Mouse (Mus musculus) heart, adult 2 months (tissue): ENCODE measurements around the gene Hjurp. TPM values are rescaled to one million over a fixed set of nuclear protein-coding genes. Genes with fewer than 3 reads are reported as not detected.

Experiments
- DNase-seq, 2 experiments: peaks; one replicate each; pipeline ENCODE4 v3.0.0; 2021
- H3K27ac ChIP-seq: fragments of 200-600 bp; 2 replicates; pipeline ENCODE4 v1.8.1; 2022
- H3K27me3 ChIP-seq: fragments of 200-500 bp; 2 replicates; pipeline ENCODE4 v1.6.1; 2012; ENCODE audit warnings: mild to moderate bottlenecking, low read length, inconsistent platforms, mixed read lengths; ENCODE audit not compliant: control insufficient read depth, insufficient read depth
- H3K36me3 ChIP-seq: fragments of 200-500 bp; 2 replicates; pipeline ENCODE4 v1.6.1; 2012; ENCODE audit warnings: low read length, inconsistent platforms; ENCODE audit not compliant: control insufficient read depth, insufficient read depth
- H3K4me1 ChIP-seq: fragments of 200-500 bp; 2 replicates; pipeline ENCODE4 v1.6.1; 2011; ENCODE audit warnings: low read length; ENCODE audit not compliant: control insufficient read depth, insufficient read depth
- H3K4me3 ChIP-seq: fragments of 200-600 bp; 2 replicates; pipeline ENCODE4 v1.8.1; 2022
- H3K79me2 ChIP-seq: fragments of 200-500 bp; replicated peaks from 2 replicates; pipeline ENCODE4 v1.6.1; 2012; ENCODE audit warnings: mild to moderate bottlenecking, inconsistent platforms, low read length, moderate library complexity, mixed read lengths; ENCODE audit not compliant: control insufficient read depth, insufficient read depth
- H3K9ac ChIP-seq: fragments of 200-500 bp; 2 replicates; pipeline ENCODE4 v1.6.1; 2012; ENCODE audit warnings: low read depth, mild to moderate bottlenecking, control low read depth, inconsistent platforms, low read length, mixed read lengths
- CTCF ChIP-seq: fragments of 200-600 bp; IDR thresholded peaks from 2 replicates; pipeline ENCODE4 v1.8.1; 2022; ENCODE audit warnings: antibody characterized with exemption, mild to moderate bottlenecking, moderate library complexity
- EP300 ChIP-seq: fragments of 200-500 bp; IDR thresholded peaks from 2 replicates; pipeline ENCODE4 v1.6.1; 2011; ENCODE audit warnings: low read depth, low read length, control low read depth; ENCODE audit not compliant: insufficient read depth
- POLR2A ChIP-seq: fragments of 200-500 bp; IDR thresholded peaks from 2 replicates; pipeline ENCODE4 v1.6.1; 2011; ENCODE audit warnings: mild to moderate bottlenecking, low read depth, low read length, control low read depth; ENCODE audit not compliant: insufficient read depth
- WGBS: fragments of 180-500 bp; shearing (Covaris S2); methylation state at CpG from one replicate; pipeline ENCODE4 v1.1.7; 2018; 5-methylcytosine and 5-hydroxymethylcytosine counted together
- intact Hi-C: fragments of 180-260 bp; cut with DNase I; formaldehyde crosslinking; loops from one replicate; pipeline ENCODE4 v1.15.1; 2025
- polyA plus RNA-seq: library from polyadenylated mRNA; depleted of rRNA; stranded (reverse); fragments of >200 nt; gene quantifications from 2 replicates; pipeline ENCODE4 v1.2.3, GENCODE M21; 2012
- total RNA-seq, 2 experiments: library from RNA; stranded (reverse); gene quantifications; 2 replicates each; pipeline ENCODE4 v1.2.3; 2021

Hjurp gene
- total and polyA plus RNA-seq, 3 experiments: 8.7 to 23.9 (median 11.5) TPM

DNA sequence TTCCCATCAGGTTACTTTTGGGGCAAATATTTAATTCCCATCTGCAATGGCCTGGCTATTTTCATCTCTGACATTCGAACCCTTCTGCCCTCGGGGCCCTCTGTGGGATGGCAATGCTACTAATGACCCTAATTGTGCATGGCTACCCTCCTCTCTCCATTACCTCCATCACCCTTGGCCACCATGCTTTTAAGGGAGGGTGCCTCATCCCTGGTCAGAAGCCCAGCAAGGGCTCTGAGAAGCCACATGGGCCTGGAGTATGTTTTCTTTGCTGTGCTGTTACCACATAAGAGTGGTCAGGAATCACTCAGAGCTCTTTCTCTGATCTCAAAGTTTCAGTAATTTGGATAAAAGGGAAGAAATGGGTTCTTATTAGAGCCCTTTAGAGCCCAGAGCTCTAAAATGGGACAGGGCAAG lies 22.1 kb upstream of the Hjurp start:
- no peaks in the 10 kb centered on the region for H3K4me1 ChIP-seq

DNA sequence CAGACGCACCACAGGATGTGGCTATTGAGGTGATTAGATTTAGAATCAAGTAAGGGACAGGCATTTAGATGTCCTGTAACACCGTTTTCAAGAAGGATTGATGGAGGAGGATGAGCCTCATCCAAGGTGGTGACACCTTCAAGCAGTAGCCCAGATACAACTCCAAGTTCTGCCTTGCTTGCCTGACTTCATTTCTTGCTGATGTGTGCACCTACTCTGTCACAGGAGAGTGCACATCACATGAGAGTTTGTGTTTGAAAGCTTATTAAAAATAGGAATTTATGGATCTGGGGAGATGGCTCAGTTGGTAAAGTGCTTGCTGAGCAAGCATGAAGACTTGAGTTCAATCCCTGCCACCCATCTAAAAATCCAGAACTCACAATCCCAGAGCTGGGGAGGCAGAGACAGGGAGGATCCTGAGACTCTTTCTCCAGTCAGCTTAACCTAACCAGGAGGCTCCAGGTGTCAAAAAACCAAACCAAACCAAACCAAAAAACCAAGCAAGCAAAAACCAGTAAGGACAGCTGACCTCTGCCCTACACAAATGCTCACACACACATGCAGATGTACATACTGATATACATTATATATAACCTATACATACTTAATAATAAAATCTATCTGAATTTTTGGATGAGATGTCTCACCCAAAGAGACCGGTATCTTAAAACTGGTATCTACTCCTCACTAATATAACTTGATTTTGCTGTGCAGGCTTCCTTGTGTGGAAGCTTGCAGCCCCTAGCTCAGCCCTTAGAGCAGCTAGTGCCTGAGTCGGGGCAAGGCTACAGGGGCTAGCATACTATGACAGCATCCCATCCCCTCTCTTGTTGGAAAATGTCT lies 21.5 kb upstream of the Hjurp start:
- intact Hi-C loops: no loop called here
- Histone ChIP-seq H3K9ac (no peak overlapping the region), H3K27me3 (no peaks in the 10 kb centered on the region), H3K36me3 (no peaks in the 10 kb centered on the region), H3K79me2 (no peaks in the 10 kb centered on the region), H3K4me3 (no peak overlapping the region), H3K27ac (no peak overlapping the region), H3K4me1 (no peaks in the 10 kb centered on the region)
- 50% methylated on average over 4 of the region's 4 CpGs for WGBS
- DNase-seq: no peak
- TF ChIP-seq POLR2A (no peak), EP300 (no peak), CTCF (no peak)

More for the DNA sequence above, 22.1 kb upstream of the Hjurp start:
- Histone ChIP-seq H3K27ac (no peak overlapping the region), H3K4me3 (no peak overlapping the region), H3K79me2 (no peaks in the 10 kb centered on the region), H3K36me3 (no peaks in the 10 kb centered on the region), H3K27me3 (no peaks in the 10 kb centered on the region), H3K9ac (no peak overlapping the region)
- peak in 1 of 2 experiments; percentile 25 for DNase-seq
- intact Hi-C loops: no loop called here
- TF ChIP-seq EP300 (no peak), CTCF (no peak), POLR2A (no peak)
- WGBS: 65% methylated on average over 2 of the region's 2 CpGs

DNA sequence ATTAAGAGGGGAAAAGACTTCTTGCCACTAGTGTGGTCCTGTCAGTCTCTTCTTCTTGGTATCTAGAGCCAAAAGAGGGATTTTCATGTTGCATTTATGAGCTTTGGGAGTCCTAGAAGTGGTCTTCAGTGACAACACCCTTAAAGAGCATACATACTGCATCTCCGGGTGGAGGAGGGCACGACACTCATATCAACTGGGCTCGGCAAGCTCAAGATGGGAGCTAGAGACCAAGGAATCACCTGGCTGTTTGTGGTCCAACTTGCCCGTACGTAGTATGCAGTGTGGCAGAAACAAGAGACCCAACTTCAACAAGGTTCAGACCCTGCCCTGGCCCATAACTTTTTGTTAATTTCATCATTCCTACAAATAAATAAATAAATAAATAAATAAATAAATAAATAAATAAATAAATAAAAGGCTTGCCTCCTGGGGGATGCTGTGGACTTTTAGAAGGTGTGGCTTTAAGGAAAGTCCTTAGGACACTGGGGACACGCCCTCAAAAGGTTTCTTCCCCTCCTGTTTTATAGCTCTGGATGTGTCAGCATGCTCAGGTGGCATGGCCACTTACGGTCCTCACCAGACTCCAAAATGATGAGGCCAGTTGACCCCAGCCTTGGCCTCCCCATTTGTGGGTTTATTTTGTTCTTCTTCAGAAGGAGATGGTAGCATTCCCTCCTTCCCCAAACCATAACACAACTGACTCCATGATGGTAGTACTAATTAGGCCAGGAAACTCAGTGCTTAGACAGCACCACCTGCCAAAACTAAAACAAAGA lies 20.2 kb upstream of the Hjurp start:
- Histone ChIP-seq H3K4me1 (no peaks in the 10 kb centered on the region), H3K4me3 (no peak overlapping the region), H3K27ac (no peak overlapping the region), H3K9ac (no peak overlapping the region), H3K27me3 (no peaks in the 10 kb centered on the region), H3K36me3 (no peaks in the 10 kb centered on the region), H3K79me2 (no peaks in the 10 kb centered on the region)
- no peak for DNase-seq
- 61% methylated on average over 7 of the region's 7 CpGs for WGBS
- intact Hi-C loops: no loop called here
- no peak for TF ChIP-seq CTCF
- TF ChIP-seq POLR2A: no peak
- no peak for TF ChIP-seq EP300

DNA sequence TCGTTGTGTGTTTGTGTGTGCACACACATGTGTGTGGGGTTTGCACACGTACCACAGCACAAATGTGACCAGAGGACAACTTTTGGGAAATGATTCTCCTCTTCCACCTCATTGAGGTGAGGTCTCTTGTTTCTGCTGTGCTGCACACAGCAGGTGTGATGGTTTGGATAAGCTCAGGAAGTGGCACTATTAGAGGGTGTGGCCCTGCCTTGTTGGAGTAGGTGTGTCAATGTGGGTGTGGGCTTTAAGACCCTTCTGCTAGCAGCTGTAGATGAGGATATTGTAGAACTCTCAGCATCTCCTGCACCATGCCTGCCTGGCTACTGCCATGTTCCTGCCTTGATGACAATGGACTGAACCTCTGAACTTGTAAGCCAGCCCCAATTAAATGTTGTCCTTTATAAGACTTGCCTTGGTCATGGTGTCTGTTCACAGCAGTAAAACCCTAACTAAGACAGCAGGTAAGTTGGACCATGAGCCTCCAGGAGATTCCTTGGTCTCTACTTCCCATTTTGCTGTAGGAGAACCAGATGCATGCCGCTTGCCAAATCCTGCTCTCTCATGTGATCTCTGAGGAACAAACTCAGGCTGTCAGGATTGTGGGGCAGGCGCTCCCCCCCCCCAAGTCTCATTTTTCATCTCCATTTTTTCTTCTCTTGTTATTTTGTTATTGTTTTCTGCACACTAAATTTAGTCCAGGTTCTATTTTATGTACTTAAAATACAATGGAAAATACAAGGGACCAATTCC lies 18.9 kb upstream of the Hjurp start:
- no peak for DNase-seq
- no peak overlapping the region for H3K9ac ChIP-seq
- no peak for TF ChIP-seq CTCF
- no peak for TF ChIP-seq POLR2A
- TF ChIP-seq EP300: no peak
- intact Hi-C loops: no loop called here
- H3K4me1 ChIP-seq: no peaks in the 10 kb centered on the region
- no peak overlapping the region for H3K27ac ChIP-seq
- no peak overlapping the region for H3K4me3 ChIP-seq
- 58% methylated on average over 4 of the region's 4 CpGs for WGBS
- no peaks in the 10 kb centered on the region for H3K79me2 ChIP-seq
- no peaks in the 10 kb centered on the region for H3K36me3 ChIP-seq
- H3K27me3 ChIP-seq: no peaks in the 10 kb centered on the region

DNA sequence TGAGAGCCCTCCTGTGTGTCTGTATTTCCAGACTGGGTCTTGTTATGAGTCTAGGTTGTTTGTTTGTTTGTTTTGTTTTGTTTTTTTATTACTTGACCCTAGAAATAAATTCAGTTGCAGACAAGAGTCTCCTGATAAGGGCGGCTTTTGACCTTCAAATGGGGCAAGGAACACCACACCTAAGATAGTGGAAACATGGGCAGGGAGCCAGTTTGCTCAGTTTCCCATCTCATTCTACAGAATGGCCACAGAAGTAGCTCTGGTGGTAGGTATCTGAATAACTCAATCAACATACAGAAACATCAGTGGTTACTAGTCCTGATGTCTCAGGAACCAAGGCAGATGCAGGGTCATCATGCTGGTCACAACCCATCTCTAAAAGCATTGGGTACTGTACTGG lies 17.2 kb upstream of the Hjurp start:
- Histone ChIP-seq H3K4me3 (no peak overlapping the region), H3K36me3 (no peaks in the 10 kb centered on the region), H3K79me2 (no peaks in the 10 kb centered on the region), H3K27ac (no peak overlapping the region), H3K9ac (no peak overlapping the region), H3K27me3 (no peaks in the 10 kb centered on the region), H3K4me1 (no peaks in the 10 kb centered on the region)
- intact Hi-C loops: no loop called here
- 19% methylated on average over 1 of the region's 1 CpGs for WGBS
- TF ChIP-seq POLR2A (no peak), CTCF (no peak), EP300 (no peak)
- no peak for DNase-seq
